Mouse (Mus musculus): ENCODE data around the gene Cdkn2aipnl. TPM values are rescaled to one million over a fixed set of nuclear protein-coding genes. Genes with fewer than 3 reads are reported as not detected.

Cdkn2aipnl gene
- total RNA-seq (2022) = 10 to 100 TPM; 16.9 to 25.6 (median 21.3) TPM

DNA sequence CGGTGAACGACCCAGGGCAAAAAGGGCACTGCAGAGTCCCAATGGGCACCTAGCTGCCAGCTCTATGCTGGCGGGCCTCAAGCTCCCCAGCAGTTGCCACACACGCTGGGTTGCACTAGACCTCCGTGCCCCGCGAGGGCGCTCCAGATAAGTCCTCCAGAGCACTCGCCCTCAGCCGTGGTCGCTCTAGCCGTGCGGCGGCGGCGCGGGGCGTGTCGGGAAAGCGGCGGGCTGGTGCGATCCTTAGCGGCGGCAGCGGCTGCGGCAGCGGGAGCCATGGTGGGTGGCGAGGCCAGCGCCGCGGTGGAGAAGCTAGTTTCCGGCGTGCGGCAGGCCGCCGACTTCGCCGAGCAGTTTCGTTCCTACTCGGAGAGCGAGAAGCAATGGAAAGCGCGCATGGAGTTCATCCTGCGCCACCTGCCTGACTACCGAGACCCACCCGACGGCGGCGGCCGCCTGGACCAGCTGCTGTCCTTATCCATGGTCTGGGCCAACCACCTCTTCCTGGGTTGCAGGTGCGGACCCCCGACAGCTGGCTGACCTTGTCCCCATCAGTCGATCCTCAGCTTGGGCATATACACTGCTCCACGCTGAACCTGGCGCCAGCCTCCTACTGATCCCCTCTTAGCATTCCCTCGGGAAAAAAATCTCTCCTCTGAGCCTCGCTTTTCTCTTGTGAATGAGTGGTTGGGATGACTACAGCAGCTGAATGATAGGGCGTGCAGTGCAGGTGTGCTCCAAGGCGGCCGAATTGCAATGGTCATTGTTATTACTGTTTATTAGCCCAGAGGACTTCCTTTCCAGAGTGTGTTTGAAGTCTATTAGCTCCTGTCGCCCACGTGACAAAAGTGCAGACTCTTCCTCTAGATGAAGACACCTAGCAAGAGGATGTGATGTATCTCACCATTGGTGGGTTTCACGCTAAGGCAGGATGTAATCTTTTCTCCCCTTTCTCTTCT, at the start of gene Cdkn2aipnl:
Cdkn2aipnl (plus strand) TSS at position 219 of the 959 bp plus-strand sequence.
- peak; percentile 90 for DNase-seq

DNA sequence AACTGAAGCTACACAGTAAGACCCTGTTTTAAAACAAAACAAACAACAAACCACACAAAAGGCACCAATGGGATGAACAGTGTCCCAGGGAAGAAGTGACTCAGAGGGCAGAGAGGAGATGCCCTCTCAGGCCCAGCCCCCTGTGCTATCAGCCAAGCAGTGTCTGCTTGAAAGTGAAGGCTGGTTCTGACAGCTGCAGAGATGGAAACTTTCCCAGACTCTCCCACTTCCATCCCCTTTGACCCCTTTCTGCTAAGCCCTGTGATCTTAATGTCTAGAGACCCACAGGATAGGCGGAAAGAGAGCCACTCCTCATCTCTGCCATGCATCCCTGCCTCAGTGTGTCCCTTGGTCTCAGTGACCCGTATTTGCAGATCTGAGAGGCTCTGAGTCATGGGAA, 49.5 kb upstream of the Cdkn2aipnl start:
- DNase-seq = no peak

DNA sequence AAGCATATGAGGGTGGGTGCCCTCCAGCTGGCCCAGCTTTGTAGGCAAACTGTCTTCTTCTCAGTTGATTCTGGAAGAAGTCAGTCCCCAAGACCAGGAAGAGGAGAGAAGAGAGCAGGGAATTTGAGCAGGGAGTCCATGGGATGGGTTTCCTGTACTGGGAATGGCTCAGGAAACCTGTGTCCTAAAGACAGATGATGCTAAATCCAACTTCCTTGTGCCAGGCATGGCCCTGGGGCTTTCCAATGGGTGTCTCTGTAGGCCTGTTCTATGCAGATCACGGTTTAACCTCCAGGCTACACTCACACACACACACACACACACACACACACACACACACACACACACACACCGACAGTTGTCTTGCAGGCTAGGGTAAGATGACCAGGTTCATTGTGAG, 48.9 kb upstream of the Cdkn2aipnl start:
- DNase-seq = no peak

DNA sequence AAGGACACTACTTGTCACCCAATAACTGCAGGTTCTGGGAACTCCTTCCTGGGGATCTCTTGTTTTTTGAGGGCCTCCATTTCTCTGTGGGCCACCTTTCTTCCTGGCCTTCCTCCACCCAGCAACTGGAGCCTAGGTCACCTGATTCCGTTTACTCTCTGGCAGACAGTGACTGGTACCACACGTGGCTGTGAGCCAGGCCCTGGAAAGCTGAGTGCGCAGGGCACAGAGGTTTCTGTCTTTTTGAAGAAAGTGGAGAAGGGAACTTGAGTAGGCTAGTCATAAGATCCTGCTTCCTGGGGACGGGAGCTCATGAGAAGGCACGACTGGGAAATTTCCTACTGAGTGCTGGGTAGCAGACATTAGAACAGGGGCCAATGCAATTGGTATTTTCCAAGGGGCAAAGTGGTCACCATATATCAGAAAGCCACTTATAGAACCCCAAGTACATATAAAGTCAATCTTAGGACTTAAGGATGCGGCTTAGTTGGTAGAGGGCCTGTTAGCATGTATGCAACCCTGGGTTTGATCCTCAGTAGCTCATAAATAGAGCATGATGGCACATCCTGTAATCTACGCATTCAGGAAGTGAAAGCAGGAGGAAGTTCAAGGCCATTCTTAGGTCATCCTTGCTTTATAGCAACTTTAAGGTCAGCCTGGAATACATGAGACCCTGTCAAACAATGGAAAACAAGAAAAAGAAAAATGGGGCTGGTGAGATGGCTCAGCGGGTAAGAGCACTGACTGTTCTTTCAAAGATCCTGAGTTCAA, 45.9 kb upstream of the Cdkn2aipnl start:
- DNase-seq = no peak

DNA sequence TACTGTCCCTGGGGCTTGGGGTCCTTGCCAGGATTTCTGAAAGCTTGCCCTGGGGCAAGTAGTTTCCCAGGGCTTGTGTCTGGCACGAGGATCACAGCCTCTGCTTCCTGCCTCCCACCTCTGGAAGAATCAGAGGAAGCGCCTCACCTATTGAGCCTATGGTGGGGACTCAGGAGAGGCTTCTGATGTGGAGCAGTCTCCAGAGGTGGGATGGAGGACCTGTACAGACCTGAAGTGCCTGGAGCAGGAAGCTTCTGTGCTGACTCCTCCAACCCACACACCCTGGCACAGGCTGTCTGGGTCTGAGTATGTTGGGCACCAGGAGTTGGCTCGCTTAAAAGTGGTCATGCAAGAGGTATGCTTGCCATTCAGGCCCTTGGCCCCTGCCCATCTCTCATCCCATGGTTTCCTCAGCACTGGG, 45.0 kb upstream of the Cdkn2aipnl start:
- no peak for DNase-seq

DNA sequence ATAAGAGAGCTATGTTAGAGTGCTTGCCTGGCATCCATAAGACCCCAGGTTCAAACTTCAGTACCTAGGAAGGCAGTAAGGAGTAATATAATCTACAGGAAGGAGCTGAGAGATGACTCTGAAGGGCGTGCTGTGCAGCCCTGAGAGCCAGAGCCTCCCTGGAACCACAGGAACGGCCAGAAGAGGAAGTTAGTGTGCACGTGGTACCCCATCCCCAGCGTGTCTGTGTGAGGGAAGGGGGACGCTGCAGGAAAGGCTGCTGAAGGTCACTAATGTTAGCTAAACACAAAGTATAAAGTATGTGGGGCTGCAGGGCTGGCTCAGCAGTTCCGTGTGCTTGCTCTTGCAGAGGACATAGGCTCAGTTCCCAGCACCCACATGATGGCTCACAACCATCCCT, 41.9 kb upstream of the Cdkn2aipnl start:
- DNase-seq = no peak

DNA sequence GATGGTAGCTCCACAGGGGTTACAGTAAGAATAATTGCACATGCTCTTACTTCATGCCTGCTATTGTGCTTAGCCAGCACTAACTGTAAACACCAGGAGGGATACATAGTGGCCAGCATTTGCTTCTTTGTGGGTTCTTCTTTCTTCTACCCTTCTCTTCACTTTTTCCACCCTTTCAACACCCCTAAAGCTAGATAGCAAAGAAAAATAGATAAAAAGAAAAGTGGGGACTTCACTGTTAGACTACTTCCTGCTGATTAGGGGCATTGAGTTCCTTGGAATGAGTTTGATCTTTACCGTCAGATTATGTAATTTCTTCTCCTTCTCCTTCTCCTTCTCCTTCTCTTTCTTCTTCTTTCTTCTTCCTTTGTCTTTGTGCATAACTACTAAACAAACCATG, 41.1 kb upstream of the Cdkn2aipnl start:
- no peak for DNase-seq

DNA sequence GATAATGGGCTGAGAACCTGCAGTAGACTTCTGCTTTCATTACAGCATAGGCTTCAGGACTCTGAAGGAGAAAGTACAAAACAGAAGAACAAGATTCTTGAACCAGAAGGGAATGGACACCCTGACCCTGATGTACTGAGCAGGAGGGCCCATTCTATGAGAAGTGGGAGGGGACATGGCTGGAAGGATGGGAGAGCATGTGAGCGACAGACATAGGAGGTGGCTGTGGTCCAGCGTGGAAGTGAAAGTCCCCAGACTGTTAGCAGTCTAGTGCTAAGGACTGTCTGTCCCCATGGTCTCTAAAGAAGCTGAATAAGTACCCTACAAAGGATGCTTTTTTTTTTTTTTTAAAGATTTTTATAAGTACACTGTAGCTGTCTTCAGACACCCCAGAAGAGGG, 40.4 kb upstream of the Cdkn2aipnl start:
- DNase-seq = no peak

DNA sequence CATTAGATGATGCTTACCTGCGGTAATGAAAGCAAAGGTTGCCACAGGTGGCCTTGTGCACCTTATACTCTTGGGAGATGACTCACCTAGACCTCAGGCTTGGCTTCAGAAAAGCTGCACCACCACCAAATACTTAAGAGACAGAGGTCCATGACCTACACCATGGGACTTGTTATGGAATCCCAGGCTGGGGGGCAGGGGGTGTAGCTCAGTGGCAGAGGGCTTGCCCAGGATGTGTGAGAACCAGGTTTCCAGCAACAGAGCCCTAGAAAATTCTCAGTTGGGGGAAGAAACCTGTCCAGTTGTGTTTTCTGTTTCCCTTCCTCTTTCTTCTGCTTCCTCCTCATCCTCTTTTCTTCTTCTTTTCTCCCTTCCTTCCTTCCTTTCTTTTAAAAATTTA, 36.3 kb upstream of the Cdkn2aipnl start:
- DNase-seq = no peak

DNA sequence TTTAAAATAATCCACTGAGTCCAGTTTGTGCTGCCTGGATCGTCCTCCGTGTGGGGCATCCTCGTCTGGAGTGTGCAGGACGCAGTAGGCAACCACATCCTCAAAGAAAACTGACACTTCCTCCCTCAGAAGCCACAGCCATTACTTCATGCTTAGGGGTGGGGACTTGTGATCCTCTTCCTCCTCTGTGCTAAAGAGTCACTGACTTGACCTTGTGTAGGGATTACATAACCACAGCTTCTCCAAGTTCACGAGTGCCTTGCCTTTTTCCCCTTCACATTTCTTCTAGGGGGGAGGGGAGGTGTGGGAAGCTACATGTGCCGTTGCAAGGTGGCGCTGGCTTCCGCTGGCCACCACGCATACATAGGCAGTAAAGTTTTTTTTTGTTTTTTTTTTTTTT, 35.7 kb upstream of the Cdkn2aipnl start:
- DNase-seq = no peak

DNA sequence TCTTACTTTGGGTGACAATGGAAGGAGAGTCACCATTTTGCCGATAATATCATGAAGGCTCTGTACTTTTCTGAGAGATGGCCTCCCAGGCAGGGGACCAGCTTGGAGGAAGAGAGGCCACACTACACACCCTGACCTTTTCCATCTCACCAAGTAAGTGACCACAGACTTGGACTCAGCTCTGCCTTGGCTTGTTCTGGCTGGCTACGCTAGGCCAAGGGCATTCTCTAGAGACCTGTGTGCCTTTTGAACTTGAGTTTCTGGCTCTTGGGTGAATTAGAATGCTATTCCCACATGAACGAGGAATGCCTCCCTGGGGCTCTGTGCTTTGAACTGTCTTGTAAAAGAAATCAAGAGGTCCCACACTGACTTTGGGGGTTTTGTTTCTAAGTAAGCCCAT, 33.2 kb upstream of the Cdkn2aipnl start:
- DNase-seq = no peak

DNA sequence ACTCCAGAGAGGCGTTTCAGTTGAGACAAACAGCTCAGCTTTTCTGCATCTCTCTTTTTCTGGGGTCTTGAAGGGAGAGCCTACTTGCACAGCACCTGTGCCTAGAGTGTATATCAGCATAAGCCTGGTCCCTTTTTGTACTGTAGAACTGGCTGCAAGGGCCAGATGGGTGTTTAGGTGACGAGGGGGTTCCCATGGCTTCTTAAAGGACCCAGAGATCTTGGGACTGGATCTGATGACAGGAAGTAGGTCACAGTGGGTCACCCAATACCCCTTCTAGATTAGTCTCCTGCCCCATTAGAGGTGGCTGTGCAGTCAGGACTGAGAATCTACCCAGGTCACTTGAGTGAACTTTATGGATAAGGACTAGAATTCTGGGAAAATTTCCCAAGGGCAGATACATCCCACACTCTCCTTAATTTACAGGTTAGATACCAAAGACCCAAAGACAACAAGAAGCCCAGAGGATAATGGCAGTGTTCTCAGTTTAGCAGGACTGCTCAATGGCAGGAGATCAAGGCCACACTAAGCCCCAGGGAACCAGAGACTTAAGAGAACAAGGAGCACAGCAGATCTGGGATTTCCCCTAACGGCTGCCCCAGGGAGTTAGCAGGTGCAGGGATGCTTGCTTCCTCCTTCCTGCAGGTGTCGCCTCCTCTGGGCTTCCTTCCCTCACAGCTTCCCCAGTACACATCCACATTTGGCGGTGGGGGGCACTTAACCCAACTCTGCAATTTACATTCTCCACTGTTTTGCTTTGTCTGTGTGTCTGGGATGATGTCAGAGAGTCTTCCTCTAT, 31.6 kb upstream of the Cdkn2aipnl start:
- DNase-seq = no peak

DNA sequence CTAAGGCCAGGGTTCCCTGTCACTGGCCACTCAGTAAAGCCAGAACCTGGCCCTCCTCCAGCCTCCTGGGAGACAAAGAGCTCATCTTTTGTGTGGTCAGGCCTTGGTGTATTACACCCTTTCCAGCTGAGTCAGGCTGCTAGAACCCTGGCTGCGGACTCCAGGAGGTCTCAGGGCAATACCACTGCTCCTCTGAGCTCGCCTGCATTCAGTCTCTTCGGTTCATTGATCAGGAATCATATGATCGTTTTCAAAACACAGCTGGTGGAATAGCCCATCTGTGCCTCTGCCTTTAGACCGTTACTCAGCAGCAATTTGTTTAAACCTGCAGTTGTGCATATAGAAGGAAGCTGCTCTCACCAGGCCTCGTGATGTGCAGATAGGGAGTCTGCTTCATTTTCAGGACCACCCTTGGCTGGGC, 30.1 kb upstream of the Cdkn2aipnl start:
- no peak for DNase-seq

DNA sequence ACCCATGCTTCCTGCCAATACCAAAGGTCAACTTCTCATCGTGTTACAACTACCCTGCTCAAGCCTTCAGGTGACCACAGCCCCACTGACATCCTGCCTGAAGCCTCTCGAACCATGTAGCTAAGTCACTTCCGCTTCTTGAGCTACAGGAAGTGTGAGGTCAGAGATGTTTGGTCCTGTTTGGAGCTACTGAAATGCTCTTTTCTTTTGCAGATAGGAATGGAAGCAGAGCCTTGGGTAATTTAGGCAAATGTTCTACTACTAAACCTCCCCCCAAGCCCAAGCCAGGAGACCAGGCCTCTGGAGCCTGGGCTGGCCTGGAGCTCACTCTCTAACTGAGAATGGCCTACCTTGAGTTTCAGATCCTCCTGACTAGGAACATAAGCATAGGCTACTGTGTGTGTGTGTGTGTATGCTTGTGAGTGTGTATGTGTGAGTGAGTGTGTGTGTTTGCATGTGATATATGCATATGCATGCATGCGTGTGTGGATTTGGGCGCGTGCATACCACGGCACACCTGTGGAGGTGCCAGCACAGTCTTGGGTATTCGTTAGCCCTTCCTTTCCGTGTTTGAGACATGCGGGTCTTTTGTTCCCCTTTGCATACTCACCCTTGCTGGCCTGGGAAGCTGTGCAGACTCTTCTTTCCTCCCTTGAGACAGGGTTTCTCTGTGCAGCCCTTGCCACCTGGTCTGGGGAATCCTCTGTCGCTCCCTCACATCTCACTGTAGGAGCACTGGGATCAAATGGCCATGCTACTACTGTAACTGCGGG, 28.5 kb upstream of the Cdkn2aipnl start:
- DNase-seq = no peak

DNA sequence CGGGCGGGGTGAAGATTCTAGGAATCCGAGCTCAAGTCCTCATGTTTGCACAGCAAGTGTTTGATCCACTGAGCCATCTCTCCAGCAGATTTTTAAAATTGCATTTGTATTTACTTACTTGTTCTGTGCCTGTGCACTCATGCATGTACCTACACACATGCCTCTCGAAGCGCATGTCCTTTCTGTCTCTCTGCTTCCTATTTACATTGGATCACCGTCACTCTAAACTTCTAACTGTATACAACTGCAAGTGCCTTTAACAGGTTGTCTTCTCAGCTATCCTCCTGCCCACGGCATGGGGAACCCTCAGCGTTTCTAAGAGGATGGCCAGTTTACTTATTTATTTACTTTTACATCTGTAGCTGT, 27.9 kb upstream of the Cdkn2aipnl start:
- no peak for DNase-seq

DNA sequence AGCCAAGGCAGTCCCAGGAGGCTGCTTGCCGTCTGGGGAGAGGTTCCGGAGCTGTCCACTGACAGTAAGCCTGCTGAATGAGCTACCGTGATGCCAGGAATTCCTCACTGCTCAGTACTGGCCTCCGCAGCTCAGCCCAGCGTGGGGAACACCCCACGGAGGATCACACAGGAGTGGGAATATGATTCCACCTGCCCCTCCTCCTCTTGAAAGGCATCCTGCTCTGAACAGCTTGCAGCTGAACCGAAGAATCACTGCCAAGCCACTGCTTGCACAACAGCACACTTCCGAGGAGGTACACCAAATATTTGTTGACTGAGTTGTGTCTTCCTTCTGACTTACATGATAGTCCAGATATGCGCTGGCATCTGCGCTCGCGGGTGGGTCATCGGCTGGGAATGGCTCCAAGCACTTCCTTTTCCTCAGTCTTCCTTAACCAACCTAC, 26.9 kb upstream of the Cdkn2aipnl start:
- DNase-seq = no peak

DNA sequence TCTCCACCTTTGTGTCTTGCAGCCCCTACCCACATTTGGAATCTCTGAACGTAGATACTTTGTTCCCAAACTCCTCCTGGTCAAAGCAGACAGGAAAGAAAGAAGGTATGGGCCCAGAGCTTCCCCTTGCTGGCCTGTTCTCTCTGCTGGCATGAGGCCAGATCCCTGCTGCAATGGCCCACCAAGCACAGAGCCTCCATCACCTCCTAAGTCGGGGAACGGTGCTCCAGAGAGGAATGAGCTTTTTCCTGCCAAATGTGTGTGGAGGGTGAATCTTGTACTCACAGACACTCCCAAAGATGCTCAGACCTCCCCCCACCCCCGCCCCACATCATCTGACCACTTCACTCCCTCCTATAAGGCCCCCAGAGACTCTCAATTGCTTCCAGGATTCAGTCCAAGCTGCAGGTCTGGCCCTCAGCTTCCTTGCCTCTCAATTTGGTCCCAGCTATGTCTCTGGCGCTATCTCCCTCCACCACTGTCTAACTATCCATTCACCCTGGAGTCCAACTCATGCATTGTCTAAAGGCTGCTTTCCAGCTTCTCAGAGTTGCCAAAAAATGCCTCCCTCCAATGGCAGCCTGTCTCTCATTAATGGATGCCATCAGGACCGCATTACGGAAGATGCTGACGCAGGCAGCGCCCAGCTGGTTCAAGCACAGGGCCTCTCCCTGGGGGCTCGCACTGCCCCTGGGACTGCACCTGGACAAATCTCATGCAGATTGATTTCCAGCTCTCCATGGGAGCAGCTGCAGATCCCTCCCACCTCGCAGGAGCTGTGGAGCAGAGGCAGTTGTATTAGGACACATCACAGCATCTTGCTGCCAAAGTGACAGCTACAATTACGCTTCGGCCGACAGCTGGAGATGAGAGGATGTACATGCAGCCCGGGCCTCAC, 24.6 kb upstream of the Cdkn2aipnl start:
- no peak for DNase-seq

DNA sequence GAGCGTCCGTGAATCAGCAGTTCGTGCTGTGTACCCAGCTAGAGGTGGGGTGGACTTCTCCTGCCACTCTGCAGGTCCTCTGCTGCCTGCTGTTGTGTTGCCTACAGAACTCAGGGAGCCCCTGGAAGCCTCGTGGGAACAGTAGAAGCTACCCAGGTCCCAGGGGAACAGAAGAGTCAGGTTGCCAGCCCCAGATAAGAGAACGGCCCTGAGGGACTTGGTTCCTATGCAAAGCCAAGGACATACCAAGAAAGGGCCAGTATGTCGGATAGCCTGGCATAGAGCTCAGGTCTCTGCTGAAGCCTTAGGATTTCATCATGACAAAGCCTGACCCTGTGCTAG, 24.0 kb upstream of the Cdkn2aipnl start:
- no peak for DNase-seq

DNA sequence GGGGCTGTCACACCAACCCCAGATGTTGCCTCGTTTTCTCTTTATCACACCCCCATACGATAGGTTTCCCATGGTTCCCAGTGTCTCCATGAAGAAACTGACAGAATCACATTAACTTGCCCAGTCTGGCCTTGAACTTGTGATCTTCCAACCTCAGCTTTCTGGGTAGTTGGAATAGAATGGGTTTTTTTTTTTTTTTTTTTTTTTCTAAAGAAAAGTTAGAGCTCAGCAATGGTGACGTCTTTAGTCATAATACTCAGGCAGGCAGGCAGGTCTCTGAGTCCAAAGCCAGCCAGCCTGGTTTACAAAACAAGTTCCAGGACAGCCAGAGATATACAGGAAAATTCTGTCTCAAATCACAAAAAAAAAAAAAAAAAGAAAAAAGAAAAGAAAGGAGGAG, 23.2 kb upstream of the Cdkn2aipnl start:
- no peak for DNase-seq

DNA sequence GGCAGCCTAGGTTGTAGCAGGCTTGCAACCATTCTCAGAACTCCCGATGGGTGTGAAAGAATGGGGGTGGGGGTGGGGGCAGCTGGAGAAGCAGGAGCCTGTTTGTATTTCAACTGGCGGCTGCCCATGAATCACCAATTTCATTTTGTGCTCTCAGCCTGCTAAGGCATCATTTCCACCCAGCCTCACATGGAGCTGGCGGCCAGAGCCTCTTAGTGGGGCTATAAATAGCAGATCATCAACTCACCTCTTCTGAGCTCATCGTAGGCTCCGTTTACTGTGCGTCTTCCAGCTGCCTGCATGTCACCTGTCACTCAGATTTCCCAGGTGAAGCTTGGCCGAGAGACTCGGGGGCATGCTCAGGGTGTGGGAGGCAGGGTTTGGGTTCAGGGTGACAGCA, 21.9 kb upstream of the Cdkn2aipnl start:
- no peak for DNase-seq

DNA sequence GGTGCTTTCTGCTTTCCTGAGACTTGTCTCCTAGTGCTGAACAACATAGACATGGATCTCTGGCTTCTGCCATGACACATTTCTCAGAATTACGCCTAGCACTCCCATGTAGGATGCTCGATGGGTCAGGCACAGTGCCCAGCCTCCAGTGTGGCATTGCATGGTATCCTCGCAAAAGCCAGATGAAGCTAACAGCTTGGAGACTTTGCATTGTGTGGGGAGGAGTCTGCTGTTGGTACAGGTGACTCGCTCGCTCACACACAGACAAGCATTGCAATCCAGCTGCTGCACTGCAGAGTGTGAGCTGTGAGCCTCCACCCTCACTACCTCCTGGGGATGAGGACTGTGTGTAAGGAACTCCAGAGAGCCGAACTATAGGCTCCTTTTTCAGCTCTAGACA, 21.3 kb upstream of the Cdkn2aipnl start:
- no peak for DNase-seq
